Mouse (Mus musculus): Measurements from ENCODE around the gene Tgfbr3l. TPM values are rescaled to one million over a fixed set of nuclear protein-coding genes. Genes with fewer than 3 reads are reported as not detected.
A peak's percentile ranks its signal among the peaks of the same experiment; 100 is the strongest.

The Tgfbr3l gene
- total RNA-seq (2015; ENCODE audit: low replicate concordance) (not detected in 2 replicates), total RNA-seq (2017; ENCODE audit: low replicate concordance) (not detected in 2 replicates)

DNA sequence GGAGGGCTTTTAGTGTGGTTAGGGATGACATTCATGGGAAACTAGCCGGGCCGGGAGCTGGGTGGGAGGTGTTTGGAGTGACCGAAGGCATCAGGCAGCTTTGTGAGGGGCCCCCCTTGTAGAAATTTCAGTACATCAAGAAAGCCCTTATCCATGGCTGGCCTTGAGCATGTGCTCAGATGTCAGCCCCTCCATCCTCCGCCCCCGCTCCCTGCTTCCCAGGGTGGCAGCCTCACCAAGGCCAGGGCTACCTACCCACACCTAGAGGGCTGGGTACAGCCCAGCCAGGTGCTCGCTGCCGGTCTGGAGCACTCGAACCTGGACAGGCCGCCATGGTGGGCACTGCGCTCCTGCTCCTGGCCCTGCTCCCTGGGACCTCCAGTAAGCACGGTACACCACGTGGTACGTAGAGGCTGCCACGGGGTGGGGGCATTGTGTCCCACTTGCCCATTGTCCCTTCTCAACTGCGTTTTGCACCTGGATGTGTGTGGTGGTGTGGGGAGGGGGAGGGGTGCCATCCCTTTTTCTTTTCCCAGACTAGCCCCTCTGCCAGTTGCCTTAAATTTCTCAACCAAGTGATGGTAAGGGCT, at the start of gene Tgfbr3l:
TSS of gene Tgfbr3l (plus strand) at position 264 of the 590 bp plus-strand sequence.
- no peak for ATAC-seq (replicated peaks; ENCODE audit: low FRiP score, poor library complexity, severe bottlenecking)

GRCm38 (mm10) chr8:4201321-4201720, 46.7 kb upstream of the Tgfbr3l start:
- no peak for ATAC-seq (replicated peaks; ENCODE audit: low FRiP score, poor library complexity, severe bottlenecking)

- no peak for ATAC-seq (replicated peaks; ENCODE audit: low FRiP score, poor library complexity, severe bottlenecking)
These were observed 42.5 kb upstream of the Tgfbr3l start for GRCm38 (mm10) chr8:4205246-4206123.

GRCm38 (mm10) chr8:4206182-4207015, 41.6 kb upstream of the Tgfbr3l start:
- ATAC-seq (replicated peaks; ENCODE audit: low FRiP score, poor library complexity, severe bottlenecking): no peak

DNA sequence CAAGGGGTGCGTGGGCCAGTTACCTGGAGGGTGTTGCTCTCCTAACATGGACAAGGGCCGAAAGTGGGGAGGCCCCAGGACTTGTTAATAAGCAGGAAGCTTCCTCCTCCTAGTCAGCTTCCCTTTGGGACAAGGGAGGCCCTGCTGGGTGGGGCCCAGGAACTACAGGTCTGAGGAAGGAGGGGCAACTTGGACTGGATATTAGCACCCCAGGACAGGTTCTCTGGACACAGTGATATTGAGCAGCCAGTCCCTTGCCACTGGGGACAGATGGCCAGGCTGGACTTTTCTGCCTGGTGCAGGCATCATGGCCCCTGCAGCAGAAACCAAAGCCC, 41.0 kb upstream of the Tgfbr3l start:
- ATAC-seq (replicated peaks; ENCODE audit: low FRiP score, poor library complexity, severe bottlenecking): no peak

DNA sequence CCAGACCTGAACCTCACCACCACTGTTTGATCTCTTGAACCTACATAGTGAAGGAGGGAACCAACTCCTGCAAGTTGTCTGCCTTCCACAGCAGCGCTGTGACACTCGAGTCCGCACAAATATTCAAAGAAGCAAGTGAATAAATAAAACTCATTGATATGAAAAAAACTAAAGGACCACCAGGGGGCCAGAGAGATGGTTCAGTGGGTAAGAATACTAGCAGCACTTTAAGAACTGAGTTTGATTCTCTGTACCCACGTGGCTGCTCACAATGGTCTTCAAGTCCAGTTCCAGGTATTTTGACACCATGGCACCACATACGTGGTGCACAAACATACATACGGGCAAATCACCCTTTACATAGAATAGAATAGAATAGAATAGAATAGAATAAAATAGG, 36.9 kb upstream of the Tgfbr3l start:
- no peak for ATAC-seq (replicated peaks; ENCODE audit: low FRiP score, poor library complexity, severe bottlenecking)

- ATAC-seq (replicated peaks; ENCODE audit: low FRiP score, poor library complexity, severe bottlenecking): no peak
These were observed 35.2 kb upstream of the Tgfbr3l start for GRCm38 (mm10) chr8:4212809-4213209.

DNA sequence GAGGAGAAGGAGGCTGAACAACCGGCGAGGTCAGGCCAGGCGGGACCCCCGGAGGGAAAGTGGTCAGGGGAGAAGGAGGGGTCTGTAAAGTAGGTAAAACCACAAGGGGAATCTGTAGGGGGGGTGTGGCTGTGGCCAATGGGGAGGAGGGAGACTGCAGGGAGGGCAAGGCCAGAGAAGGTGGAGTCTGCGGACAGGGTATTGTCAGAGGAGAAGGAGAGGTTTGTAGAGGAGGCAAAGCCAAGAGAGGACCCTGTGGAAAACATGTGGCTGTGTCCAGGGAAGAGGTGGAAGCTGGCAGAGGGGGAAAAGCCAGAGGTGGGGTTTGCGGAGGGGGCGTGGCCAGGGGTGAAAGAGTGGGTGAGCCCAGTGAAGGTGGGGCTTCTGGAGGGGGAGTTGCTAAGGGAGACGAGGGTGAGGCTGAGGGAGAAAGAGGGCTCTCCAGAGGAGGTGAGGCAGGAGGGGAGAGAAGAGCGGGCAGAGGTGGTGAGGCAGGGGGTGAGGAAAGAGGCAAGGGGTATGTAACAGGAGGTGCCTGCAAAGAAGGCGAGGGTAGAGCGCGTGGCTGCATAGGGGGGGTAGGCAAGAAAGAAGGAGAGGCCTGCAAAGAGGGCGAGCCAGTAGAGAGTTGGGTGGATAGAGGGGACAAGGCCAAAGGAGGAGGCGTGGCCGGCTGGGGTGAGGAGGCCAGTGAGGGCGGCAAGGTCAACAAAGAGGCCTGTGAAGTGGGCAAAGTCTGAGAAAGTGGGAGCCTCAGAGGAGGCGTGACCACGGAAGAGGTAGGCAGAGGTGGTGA, 34.6 kb upstream of the Tgfbr3l start:
- ATAC-seq (replicated peaks; ENCODE audit: low FRiP score, poor library complexity, severe bottlenecking): no peak

- peak; percentile 62 for ATAC-seq (replicated peaks; ENCODE audit: low FRiP score, poor library complexity, severe bottlenecking)
These were observed 33.7 kb upstream of the Tgfbr3l start for GRCm38 (mm10) chr8:4214006-4214980.

DNA sequence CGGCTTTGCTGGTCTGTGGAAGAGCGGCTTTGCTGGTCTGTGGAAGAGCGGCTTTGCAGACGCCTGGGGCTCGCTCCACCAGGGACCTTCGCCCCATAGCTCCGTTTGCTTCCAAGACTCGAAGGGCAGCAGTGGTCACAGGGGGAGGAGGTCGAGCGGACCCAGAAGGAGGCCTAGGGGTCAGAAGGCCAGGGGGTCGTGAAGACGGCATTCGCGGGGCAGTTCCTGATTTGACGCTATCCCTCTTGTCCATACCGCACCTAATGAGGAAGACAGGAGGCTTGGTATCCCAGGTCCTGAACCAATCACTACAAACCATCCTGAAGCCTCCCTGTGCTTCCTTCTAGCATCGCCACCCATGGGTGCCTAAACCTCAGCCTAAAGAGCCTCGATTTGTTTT, 31.7 kb upstream of the Tgfbr3l start:
- no peak for ATAC-seq (replicated peaks; ENCODE audit: low FRiP score, poor library complexity, severe bottlenecking)

DNA sequence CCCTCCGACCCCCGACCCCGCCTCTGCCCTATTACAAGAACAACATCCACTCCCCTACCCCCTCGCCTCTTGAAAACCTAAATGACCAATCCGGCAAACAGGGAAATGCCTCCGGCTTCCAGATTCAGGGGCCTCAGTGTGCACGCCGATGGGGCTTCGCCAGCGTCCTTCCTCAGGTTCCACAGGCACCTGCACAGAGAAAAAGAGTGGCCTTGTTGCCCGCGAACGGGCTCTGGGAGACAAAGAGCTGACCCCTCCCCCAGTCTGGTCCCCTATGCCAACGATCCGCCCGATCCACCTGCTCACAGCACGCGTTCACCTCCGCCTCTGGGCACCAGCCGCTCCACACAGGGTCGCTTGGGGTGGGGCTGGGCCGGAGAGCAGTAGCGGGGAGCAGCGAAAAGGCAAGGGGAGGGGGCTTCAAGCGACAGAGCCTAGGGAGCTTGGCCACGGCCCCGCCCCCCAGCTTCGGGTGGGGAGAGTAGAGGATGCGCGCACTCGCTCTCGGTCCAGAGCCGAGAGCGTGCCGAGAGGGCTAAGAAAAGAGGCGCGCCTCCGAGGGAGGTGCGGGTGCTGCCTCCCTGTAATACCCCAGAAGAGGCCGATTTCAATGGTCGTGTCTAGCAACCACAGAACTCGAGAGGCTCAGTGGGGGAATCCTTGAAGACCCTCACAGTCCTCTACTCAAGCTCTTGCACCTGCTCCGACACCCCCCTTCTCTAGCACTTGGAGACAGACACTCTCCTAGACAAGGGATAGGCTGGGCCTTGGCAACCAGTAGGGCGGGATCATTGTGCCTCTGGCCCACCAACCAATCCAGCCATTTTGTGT, 31.0 kb upstream of the Tgfbr3l start, which contains the start of gene Prr36:
TSS of gene Prr36 (minus strand) at position 669 of the 831 bp plus-strand sequence.
- no peak for ATAC-seq (replicated peaks; ENCODE audit: low FRiP score, poor library complexity, severe bottlenecking)

GRCm38 (mm10) chr8:4219617-4220016, 28.4 kb upstream of the Tgfbr3l start:
- ATAC-seq (replicated peaks; ENCODE audit: low FRiP score, poor library complexity, severe bottlenecking): no peak

DNA sequence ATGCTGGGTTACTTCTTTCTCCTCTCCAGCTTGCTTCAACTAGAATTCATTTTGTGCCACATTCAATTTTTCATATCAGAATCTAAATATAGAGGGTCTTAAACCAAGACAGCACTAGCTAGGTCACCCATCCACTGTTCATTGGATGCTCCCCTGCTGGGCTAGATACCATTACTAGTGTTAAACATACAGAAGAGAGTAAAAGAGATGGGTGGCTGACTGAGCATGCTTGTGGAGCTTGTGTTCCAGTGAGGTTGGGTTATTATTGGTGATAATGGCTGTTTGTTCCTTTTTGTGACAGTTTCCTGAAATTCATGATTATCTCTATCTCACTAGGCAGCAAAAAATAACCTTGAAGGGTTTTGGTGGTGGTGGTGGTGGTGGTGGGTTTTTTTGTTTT, 26.0 kb upstream of the Tgfbr3l start:
- ATAC-seq (replicated peaks; ENCODE audit: low FRiP score, poor library complexity, severe bottlenecking): no peak

GRCm38 (mm10) chr8:4226323-4226722, 21.7 kb upstream of the Tgfbr3l start:
- no peak for ATAC-seq (replicated peaks; ENCODE audit: low FRiP score, poor library complexity, severe bottlenecking)

DNA sequence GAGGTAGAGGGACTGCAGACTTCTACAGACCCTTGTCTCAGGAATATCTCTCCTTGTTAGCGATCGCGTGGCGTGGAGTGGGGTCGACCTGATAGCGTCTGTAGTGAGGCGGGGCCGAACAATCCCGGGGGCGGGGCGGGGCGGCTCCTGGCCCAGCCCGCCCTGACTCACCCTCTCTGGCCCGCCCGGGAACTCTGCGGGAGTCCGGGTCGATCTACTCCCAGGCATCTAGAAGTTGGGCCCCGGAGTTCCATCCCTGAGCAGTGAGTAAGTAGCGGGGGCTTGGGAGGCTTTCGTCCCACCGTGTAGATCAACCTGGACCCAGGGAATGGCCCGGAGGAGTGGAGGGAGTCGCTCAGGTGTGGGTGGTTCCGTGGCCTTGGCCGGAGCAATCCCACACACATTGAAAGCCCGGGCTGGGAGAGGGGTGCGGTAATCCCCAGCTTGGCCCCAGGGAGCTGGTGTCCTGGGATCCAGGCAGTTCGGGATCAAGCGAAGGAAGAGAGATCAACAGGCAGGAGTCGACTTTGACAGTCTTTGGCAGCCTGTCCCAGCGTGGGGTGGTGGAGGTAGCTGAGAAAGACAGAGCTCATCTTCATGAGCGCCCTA, 21.2 kb upstream of the Tgfbr3l start, which contains the start of gene Lrrc8e:
TSS of gene Lrrc8e (plus strand) at position 89 of the 609 bp plus-strand sequence.
- ATAC-seq (replicated peaks; ENCODE audit: low FRiP score, poor library complexity, severe bottlenecking): peak; percentile 67; the same call in 1 of the 2 replicates

DNA sequence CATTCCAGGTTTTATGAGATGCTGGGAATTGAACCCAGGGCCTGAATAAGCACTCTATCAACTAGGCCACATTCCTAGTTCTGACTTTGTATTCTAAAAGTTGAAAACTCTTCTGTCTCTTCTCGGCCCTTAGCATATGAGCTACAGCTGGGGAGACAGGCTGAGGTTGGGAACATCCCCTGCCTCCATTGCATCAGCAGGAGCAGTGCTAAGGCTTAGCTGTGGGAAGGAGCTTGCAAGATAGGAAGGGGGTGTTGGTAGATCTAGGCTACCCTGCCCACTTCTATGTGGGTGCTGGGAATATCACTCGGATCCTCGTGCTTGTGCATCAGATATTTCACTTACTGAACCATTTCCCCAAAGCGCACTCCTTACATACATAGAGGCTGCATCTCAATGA, 20.1 kb upstream of the Tgfbr3l start:
- no peak for ATAC-seq (replicated peaks; ENCODE audit: low FRiP score, poor library complexity, severe bottlenecking)

GRCm38 (mm10) chr8:4229784-4230183, 18.2 kb upstream of the Tgfbr3l start:
- ATAC-seq (replicated peaks; ENCODE audit: low FRiP score, poor library complexity, severe bottlenecking): no peak
